In the genomic region with DNA sequence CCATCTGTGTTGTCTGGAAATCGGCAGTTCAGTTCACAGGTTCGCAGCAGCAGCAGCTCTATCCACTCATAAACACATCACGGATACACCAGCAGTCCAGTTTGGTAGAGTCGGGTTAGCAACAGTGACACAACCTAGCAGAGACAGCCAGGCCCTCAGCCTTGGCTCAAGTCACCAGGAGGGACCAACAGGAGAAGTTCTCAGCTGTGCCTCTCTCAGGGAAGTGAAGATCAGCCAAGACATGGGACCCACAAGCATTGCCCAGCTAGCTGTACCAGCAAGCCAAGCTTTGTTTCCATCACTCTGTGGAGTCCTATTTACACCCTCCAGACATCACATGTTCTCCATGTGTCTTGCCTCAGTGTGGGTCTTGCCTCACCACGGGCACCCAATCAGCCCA, we compare ENCODE assay signal across 15 mouse cellular contexts. TPM values are rescaled to one million over a fixed set of nuclear protein-coding genes. Genes with fewer than 3 reads are reported as not detected.
"Had no signal": no experiment of that assay in that cellular context is flagged by ENCODE, and none has a peak within 500 bp of the region (broad histone marks: within the 10 kb centered on the region; RNA-seq: fewer than 3 reads in every experiment).

No protein-coding gene starts in this region.

- ATAC-seq: liver, postnatal 0 days had no signal

- H3K4me1 ChIP-seq: liver, embryonic 13.5 days; lung, embryonic 15.5 days; neural tube, embryonic 12.5 days had no signal

- DNase-seq: kidney, postnatal 10 days; liver, embryonic 13.5 days; liver, postnatal 0 days; lung, postnatal 36 days; midbrain, embryonic 14.5 days; thymus, adult 2 months; thymus, postnatal 25 days had no signal

- H3K9me3 ChIP-seq: limb, embryonic 10.5 days; liver, embryonic 13.5 days; lung, embryonic 15.5 days; neural tube, embryonic 12.5 days had no signal

- H3K27me3 ChIP-seq: lung, embryonic 15.5 days; neural tube, embryonic 12.5 days had no signal

- H3K4me3 ChIP-seq: left cerebral cortex, adult 2 months; limb, embryonic 10.5 days; liver, embryonic 13.5 days; lung, embryonic 15.5 days; neural tube, embryonic 12.5 days had no signal

- H3K36me3 ChIP-seq: limb, embryonic 10.5 days; liver, embryonic 13.5 days; lung, embryonic 15.5 days; neural tube, embryonic 12.5 days had no signal

- H3K4me2 ChIP-seq: liver, embryonic 13.5 days; lung, embryonic 15.5 days; neural tube, embryonic 12.5 days had no signal

- H3K27ac ChIP-seq: left cerebral cortex, adult 2 months; limb, embryonic 10.5 days; liver, embryonic 13.5 days; lung, embryonic 15.5 days; neural tube, embryonic 12.5 days; stomach, postnatal 0 days had no signal

- H3K9ac ChIP-seq: liver, embryonic 13.5 days; liver, postnatal 0 days; lung, embryonic 15.5 days; neural tube, embryonic 12.5 days had no signal

RNA-seq across cellular contexts. Expression of gene Vwa3a, which starts 7.7 kb away (rescaled TPM):
- total RNA-seq: megakaryocyte progenitor cell, adult 5-6 weeks; monocyte, adult 5-6 weeks; neutrophil, adult 5-6 weeks had no signal
